Mouse (Mus musculus): Measurements from ENCODE around the gene Rpa1.

DNA sequence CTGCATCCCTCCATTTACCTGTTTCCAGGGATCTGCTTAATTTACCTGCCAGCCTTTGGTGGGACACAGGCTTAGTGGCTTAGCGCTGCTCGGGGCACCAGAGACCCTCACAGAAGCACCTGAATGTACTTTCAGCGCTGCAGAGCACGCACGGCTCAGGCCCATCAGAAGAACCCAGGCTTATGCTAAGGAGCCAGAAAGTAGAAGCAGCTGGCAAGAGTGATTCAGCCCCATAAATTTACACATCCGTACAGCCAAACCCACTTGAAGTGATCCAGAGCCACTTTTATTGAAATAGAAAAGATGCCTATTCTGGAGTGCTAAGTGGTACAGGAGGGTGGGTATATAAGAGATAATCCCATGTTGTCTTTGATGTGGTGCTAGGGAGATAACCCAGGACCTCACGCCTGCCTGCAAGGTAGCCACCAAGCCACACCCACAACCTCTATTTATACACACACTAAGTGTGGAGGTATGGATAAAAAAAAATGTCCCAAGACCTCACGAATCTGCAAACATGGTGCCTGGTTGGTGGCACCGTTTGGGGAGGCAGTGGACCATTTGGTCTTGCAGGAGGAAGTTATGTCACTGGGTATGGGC lies 51.6 kb downstream of the Rpa1 start:
- TF ChIP-seq CTCF (conservative IDR thresholded peaks at IDR 0.05; ENCODE audit: insufficient read depth, insufficient read length, low read depth, low read length) (no peak), POLR2A (IDR thresholded peaks at IDR 0.05; ENCODE audit: low read depth, low read length) (no peak)

All from kidney, adult 2 months (tissue).